Mouse (Mus musculus) spleen, adult 2 months (tissue): ENCODE measurements around the gene Gtf2a1.

Experiments
- CTCF ChIP-seq: fragments of 200-500 bp; IDR thresholded peaks from 2 replicates; pipeline ENCODE4 v1.5.1; 2011; ENCODE audit warnings: mild to moderate bottlenecking, inconsistent platforms; ENCODE audit not compliant: insufficient read depth, insufficient read length, insufficient replicate concordance; ENCODE audit errors: extremely low read depth
- POLR2A ChIP-seq: fragments of 200-500 bp; IDR thresholded peaks from 2 replicates; pipeline ENCODE4 v1.6.1; 2011; ENCODE audit warnings: low read depth, low read length, inconsistent platforms

- TF ChIP-seq POLR2A, result no peak
- no peak for TF ChIP-seq CTCF
These were observed 36.2 kb upstream of the Gtf2a1 start for GRCm38 (mm10) chr12:91626482-91626881.
